Mouse (Mus musculus) olfactory bulb, adult 2 months (tissue): ENCODE data around the gene Ttbk1. TPM values are rescaled to one million over a fixed set of nuclear protein-coding genes. Genes with fewer than 3 reads are reported as not detected.
A peak's percentile ranks its signal among the peaks of the same experiment; 100 is the strongest.

Experiments
- H3K27ac ChIP-seq: fragments of 200-500 bp; 2 replicates; pipeline ENCODE4 v1.5.1; 2012; ENCODE audit warnings: low read depth, low read length; ENCODE audit not compliant: insufficient read depth
- H3K4me1 ChIP-seq: fragments of 200-500 bp; 2 replicates; pipeline ENCODE4 v1.6.1; 2012; ENCODE audit warnings: low read length; ENCODE audit not compliant: control insufficient read depth, insufficient read depth
- H3K4me3 ChIP-seq: fragments of 200-500 bp; 2 replicates; pipeline ENCODE4 v1.5.1; 2012; ENCODE audit warnings: mild to moderate bottlenecking, low read depth, low read length, moderate library complexity; ENCODE audit not compliant: insufficient read depth
- CTCF ChIP-seq: fragments of 200-500 bp; IDR thresholded peaks from 2 replicates; pipeline ENCODE4 v1.5.1; 2012; ENCODE audit warnings: low read depth, mild to moderate bottlenecking, low read length, moderate library complexity; ENCODE audit not compliant: insufficient read depth
- POLR2A ChIP-seq: fragments of 200-500 bp; IDR thresholded peaks from 2 replicates; pipeline ENCODE4 v1.6.1; 2012; ENCODE audit warnings: mild to moderate bottlenecking, low read depth, low read length, moderate library complexity; ENCODE audit not compliant: insufficient read depth
- WGBS: fragments of 180-500 bp; shearing (Covaris S2); methylation state at CpG from one replicate; pipeline ENCODE4 v1.1.7; 2018; 5-methylcytosine and 5-hydroxymethylcytosine counted together
- polyA plus RNA-seq: library from polyadenylated mRNA; stranded (reverse); fragments of >200 nt; gene quantifications from 2 replicates; pipeline ENCODE4 v1.2.4, GENCODE M21; 2012; ENCODE audit warnings: low replicate concordance; ENCODE audit not compliant: missing spikeins, insufficient read depth, insufficient read length

The Ttbk1 gene
- polyA plus RNA-seq, 1 experiment, result not detected

DNA sequence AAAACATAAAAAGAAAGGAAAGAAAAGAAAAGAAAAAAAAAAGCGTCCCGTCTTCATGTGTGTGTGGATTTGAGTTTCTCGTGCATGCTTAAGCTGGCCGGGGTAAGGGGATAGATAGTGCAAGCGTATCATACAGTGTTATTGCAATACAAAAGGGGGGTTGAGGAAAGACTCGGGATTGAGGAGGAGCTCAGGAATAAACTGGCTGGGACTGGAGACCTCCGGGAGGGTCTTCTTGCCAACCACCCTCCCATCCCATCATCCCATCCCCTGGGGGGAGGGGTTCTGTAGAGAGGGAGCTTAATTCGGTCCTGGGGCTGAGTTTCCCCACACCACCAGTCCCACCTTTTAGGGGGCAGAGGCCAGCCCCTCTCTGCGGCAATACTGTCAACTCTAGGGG lies 32.9 kb downstream of the Ttbk1 start:
- H3K4me3 ChIP-seq, result peak overlapping the region; percentile 7; the same call in 1 of the 2 replicates
- H3K4me1 ChIP-seq, result peaks cover 25% of the 10 kb centered on the region
- TF ChIP-seq CTCF (no peak), POLR2A (no peak)
- 7% methylated on average over 9 of the region's 9 CpGs for WGBS
- no peak overlapping the region for H3K27ac ChIP-seq

DNA sequence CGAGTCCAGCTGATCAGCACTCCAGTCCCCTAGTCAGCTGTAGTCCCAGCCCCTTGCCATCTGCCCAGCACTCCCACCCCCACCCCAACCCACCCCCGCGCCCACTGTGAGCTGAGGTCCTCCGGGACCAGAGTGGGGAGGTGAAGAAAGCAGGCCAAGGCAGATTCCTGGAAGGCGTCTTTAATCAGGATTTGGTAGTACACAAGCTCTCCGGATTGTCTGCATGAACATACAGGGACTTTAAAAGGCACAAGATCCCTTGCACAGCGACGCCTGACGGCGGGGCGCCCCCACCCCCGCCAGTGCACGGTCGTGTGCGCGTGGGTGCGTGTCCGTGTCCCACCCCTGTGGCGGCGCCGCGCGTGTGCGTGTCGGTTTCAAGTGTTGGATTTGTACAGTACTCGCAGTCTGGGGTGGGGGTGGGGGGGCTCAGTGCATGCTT lies 33.5 kb downstream of the Ttbk1 start:
- Histone ChIP-seq H3K4me1 (peaks cover 25% of the 10 kb centered on the region), H3K27ac (no peak overlapping the region), H3K4me3 (peak overlapping the region; percentile 34)
- TF ChIP-seq CTCF (no peak), POLR2A (no peak)
- 3% methylated on average over 26 of the region's 26 CpGs for WGBS

DNA sequence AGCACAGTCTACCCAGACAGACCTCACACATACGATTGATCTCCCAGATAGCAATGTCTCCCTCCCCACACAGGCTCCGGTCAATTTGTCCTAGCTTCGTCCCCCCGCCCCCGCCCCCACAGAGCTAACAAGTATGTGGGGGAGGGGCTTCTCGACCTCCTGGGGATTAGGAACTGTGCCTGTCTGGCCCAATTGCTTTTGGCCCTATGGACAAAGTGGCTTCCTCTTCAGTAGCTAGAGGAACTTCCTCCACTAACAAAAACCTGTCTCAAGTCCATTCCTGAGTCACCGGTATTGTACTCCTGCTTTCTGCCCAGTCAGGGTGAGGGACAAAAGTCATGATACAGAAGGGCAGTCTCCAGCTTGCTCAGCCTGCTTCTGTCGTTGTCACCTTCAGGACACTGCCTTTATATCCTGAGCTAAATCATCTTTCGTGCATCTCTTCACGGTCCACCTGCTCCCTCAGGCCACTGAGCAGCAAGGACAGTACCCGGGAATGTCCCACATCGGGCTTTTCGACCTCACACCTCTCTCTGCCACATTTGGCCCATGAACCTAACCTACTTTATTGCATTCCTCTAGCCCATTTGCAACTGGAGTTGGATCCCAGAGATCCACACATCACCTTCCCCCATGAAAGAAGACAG lies 34.0 kb downstream of the Ttbk1 start:
- Histone ChIP-seq H3K4me3 (no peak overlapping the region), H3K4me1 (peaks cover 25% of the 10 kb centered on the region), H3K27ac (no peak overlapping the region)
- no peak for TF ChIP-seq POLR2A
- no peak for TF ChIP-seq CTCF
- 25% methylated on average over 13 of the region's 13 CpGs for WGBS

DNA sequence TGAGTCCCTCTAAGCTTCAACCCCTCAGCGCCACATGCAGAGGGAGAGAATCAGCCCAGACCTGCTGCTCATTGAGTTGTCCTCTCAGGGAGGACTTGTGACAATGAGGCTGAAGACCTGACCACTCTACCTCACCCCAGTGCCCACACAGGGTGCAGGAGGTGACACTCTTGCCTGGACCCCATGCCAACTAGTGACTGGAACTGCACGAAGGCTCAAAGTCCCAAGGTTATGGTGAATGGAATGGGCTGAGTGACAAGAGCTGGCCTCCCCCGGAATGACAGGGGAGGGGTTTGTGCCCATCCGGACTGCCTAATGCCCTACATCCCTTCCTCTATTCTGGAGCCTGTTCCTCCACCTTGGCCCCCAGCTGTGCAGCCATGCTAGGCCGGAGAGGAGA lies 34.8 kb downstream of the Ttbk1 start:
- Histone ChIP-seq H3K27ac (no peak overlapping the region), H3K4me3 (no peak overlapping the region), H3K4me1 (peaks cover 25% of the 10 kb centered on the region)
- no peak for TF ChIP-seq CTCF
- TF ChIP-seq POLR2A, result no peak
- WGBS, result 69% methylated on average over 5 of the region's 5 CpGs

DNA sequence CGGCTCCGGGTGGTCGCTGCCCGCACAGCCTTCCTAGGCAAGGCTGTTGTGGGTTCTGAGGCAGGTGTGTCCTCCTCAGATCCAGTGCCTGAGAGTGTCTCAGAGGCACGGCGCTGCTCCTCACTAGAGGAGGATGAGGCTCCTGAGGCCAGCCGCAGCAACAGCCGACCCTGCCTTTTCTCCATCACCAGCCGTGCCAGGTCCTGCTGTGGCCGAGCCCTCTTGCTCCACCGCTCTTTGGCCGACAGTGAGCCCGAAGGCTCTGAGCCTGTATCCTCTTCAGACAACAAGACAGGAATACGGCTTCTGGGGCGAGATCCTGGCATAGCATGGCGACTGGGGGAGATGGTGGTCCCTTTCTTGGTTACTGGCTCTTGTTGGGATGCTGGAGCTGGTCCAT lies 41.2 kb downstream of the Ttbk1 start:
- WGBS, result 96% methylated on average over 16 of the region's 16 CpGs

DNA sequence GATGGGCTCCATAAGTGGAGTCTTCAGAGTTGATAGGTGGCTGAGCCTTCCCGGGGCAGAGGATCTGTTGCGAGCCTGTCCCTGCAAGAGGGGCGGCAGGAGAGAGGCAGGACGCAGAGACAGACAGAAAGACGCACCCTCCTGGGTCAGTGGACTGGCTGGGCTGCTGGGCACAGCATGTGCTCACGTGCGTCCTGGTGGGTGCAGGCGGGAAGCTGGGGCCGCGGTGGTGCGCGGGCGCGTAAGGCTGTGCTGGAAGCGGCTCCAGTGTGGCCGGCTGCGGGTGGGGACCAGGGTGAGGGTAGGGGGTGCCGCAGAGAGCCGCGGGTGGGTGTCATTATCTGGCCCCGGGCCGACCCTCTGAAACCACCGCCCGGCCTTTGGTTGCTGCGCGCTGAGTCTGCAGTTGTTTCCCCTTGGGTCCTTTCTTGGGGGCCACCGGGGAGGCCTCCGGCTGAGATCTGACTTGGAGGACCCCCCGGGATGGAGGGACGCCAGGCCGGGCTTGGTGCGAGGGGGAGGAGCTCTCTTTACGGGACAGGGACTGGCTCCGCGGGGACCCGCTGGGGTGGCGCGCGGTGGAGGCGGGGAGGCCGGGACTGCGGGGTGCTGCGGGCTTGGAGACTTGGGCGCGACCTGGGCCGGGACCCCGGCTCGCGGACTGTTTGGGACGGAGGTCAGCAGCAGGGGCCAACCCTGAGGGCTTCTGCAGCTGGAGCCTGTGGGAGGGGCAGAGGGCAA lies 42.5 kb downstream of the Ttbk1 start:
- Histone ChIP-seq H3K4me3 (no peak overlapping the region), H3K27ac (no peak overlapping the region), H3K4me1 (peaks cover 7% of the 10 kb centered on the region)
- 52% methylated on average over 49 of the region's 50 CpGs for WGBS
- TF ChIP-seq POLR2A, result no peak
- TF ChIP-seq CTCF, result no peak

More for the DNA sequence above, 41.2 kb downstream of the Ttbk1 start:
- no peak overlapping the region for H3K4me3 ChIP-seq
- TF ChIP-seq CTCF (no peak), POLR2A (no peak)
- H3K4me1 ChIP-seq, result peaks cover 7% of the 10 kb centered on the region
- no peak overlapping the region for H3K27ac ChIP-seq

DNA sequence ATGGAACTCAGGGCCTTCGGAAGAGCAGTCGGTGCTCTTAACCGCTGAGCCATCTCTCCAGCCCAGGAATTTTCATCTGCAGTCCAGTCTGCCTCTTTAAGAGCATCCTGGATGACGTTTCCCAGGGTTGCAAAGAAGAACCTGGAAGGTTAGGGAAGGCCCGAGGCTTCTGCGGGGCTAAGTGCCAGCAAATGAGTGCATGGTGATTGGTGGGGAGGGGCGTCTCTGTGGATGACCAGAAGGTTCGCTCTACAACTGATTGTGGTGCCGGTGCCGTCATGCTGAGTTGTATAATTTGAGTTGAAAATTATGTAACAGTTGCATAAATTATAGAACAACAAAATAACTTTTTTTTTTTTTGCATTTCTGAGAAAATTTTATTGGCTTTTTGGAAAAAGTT lies 48.3 kb downstream of the Ttbk1 start:
- 96% methylated on average over 10 of the region's 10 CpGs for WGBS
- peaks cover 13% of the 10 kb centered on the region for H3K4me1 ChIP-seq
- H3K27ac ChIP-seq, result no peak overlapping the region
- H3K4me3 ChIP-seq, result no peak overlapping the region
- TF ChIP-seq POLR2A (no peak), CTCF (no peak)

DNA sequence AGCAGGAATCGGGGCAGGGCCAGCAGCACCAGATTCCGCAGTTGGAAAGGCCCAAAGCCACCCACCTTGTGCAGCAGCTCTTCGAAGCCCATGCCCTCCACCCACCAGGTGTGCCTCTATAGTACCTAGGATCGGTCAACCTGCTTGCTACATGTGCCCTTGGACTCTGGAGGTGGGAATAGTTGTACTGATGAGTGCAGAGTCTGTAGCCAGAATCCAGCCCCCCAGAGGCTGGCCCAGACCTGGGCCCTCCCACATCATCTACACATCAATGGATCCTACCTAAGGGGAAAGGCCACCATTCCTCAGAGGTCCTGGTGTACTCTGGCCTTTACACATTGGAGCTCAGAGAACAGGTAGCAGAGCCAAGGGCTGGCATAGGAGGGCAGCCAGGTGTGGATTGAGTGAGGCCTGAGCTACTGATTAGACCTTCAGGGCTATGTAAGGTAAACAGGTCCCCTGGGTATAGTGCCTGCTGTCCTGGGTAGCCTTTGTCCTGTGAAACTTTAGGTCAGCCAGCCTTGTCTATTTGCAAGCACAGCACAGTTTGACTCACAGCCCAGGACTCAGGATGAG lies 49.1 kb downstream of the Ttbk1 start, which contains the start of gene Slc22a7:
Slc22a7 (minus strand) TSS at position 160 of the 576 bp plus-strand sequence.
- TF ChIP-seq POLR2A (no peak), CTCF (no peak)
- 90% methylated on average over 4 of the region's 4 CpGs for WGBS
- no peak within 1 kb of the TSS for H3K4me3 ChIP-seq
- peaks cover 15% of the 10 kb centered on the region for H3K4me1 ChIP-seq
- no peak within 1 kb of the TSS for H3K27ac ChIP-seq
